Mouse (Mus musculus) megakaryocyte progenitor cell, adult 5-6 weeks (primary cell): ENCODE results near the gene Pdp2. TPM values are rescaled to one million over a fixed set of nuclear protein-coding genes. Genes with fewer than 3 reads are reported as not detected.

Experiments used
- ATAC-seq: replicated peaks from 2 replicates; pipeline ENCODE4 v1.8.0; 2016; ENCODE audit warnings: mild to moderate bottlenecking, moderate TSS enrichment, inconsistent platforms; ENCODE audit not compliant: poor library complexity
- total RNA-seq, 2 experiments: library from RNA; stranded (forward) in 1 of 2; stranded (reverse) in 1 of 2; fragments of 157-497, 149-512 nt in 1 of 2; fragments of 200-1000 nt in 1 of 2; gene quantifications; 2 replicates each; pipeline versions ENCODE4 v1.2.3 to v1.2.4; 2015 to 2017

Pdp2 gene
- total RNA-seq, 2 experiments from 2014 or later = 9.2 to 9.3 TPM

DNA sequence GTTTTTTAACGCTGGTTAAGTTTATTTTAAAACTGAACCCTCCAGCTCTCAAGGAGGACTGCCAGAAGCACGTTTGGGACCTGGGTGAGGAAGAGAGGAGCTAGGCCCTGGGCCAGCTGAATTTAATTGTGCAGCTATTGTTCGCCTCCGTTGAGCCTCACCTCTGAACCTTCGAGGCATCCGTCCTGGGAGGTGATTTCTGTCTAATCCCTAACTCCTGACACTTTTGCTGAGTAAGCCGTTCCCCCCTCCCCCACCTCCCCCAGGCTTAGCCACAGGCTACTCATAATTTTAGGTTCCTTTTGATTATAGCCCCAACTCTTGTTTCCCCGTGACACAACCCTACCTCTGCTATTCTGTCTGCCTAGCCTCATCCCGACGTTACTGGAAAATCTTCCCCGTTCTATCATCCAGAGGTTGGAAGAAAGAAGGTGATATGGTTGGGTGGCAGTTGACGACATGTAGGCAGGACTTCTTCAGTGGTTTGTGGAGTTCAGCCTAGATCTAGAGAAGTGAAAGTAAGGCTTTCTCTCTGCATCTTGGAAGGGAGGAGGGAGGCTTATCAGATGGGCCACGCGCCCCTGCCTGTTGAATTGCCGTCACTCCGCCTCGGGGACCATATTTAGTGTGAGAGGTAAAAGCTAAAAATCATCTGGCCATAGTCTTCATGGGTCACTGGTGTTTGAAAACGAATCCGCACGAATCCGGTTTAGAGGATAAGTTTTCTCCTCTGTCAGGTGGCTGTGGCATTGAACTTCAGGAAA is 4.7 kb downstream of the Pdp2 start:
- ATAC-seq = peak; percentile 78

DNA sequence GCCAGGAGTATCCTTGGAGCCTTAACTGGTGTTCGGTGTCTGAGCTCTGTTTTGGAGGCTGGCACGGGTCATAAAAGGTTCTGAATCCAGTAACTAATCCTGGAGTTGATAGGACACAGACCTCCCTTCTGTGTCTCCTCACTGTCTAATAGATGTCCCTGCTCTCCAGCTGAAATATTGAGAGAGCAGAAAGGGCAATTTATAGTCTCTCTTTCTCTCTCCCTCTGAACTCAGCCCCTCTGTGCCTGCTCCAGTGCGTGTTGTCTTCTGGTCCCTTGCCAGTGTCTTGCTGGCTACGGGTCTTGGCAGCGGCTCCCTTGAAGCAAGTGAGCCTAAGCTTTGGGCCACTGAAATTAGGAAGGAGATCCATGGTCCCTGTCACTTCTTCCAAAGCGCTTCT is 6.4 kb downstream of the Pdp2 start:
- no peak for ATAC-seq

DNA sequence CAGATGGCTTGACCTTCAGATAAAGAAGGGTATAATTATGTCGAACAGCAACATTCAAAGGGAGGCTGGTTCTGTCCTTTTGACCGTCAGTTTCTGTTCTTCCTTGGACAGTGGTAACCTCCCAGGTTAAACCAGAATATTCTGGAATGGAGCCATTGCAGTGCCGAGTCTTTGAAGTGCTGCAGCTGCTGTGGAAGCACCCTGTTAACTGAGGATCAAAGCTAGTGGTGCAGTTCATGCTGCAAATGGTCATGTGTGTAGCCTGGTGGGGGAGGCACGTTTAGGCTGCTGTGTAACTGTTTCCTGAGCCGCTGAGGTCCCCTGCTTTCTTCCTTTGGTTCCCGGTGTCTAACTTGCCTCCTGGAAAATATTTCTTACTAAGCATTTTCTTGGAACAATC is 7.2 kb downstream of the Pdp2 start:
- ATAC-seq = no peak

DNA sequence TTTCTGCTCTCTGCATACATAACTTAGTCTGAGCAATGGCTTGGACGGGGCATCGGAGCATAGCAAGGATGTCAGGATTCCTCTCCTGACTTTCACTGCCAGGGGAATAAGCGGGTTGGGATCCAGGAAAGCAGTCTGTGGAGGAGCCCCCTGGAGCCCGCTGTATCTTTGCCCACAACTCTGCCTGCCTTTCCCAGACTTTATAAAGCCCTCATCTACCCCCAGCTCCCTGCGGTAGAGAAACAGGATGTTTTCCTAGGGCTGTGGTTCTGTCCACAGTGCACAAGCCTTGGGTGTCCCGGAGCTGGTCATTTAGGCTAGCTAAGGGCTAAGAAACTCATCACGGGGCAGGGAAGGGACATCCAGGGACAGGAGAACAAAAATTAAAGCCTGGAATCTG is 10.1 kb downstream of the Pdp2 start:
- no peak for ATAC-seq

DNA sequence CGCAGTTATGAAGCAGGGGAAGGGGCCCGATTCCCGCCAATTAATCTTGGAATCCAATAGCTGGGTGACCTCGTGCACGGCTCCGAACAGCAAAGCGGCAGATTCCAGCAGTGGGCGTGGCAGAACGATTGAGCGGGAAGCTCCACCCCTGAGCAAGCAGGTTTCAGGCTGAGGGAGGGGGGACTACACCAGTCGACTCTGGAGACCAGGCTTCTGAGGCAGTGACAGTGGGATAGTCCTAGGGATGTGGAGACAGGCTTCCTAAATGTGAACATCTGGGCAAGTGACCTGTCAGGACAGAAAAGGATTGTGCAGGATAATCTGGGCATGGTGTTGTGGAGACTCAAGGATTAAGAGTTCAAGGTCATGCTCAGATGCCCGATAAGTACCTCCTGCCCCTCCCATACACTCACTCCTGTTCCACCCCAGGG is 10.7 kb downstream of the Pdp2 start:
- ATAC-seq = no peak; the same call in 1 of the 2 replicates

DNA sequence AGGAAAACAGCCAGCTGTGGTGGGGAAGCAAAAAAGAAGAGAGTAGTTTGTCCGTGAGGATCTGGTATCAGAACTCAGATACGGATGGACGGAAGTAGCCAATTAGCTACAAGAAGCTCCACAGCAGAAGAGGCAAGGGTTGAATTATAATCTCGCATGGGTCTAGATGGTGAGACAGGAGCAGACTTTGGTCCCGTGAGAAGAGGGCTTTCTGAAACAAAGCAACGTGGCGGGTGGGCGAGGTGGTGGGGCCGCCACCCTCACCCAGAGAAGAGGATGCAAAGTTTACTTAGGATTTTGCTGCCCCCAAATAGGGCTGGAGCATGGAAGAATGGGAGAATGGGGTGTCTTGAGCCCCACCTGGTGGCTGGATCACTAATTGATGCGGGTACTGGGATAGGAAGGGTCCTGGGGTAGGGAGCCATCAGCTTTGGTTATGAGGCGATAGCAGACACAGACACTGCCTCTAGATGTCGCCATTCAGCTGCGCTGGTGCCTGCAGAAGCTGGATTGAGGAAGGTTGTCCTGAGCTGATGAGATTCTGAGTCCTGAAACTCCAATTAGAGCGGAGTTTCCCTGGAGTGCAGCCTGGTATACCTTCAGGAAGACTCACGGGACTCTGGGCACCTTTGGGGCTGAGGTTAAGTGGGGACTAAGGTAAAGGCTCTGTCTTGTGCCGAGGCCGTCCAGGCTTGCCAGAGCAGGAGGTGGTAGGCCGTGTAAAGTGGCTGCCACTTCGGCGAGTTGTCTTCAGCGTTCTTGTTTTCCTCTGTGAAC is 11.4 kb downstream of the Pdp2 start:
- peak; percentile 100 for ATAC-seq

DNA sequence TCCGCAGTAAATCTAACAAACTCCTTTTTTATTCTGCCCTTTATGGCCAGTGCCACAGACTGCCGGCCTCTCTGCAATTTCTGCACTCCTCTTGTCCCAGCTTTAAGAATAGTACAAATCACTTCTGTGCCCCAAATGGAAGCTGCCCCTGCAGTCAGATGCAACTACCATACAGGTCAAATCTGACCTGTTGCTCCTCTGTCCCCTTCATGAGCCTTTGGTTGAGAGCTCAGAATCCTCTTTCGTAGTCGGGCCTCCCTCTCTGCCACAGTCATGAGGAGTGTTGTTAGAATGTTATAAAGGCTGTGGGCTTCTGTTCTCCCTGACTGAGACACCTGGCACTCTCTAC is 12.0 kb downstream of the Pdp2 start:
- ATAC-seq = no peak

DNA sequence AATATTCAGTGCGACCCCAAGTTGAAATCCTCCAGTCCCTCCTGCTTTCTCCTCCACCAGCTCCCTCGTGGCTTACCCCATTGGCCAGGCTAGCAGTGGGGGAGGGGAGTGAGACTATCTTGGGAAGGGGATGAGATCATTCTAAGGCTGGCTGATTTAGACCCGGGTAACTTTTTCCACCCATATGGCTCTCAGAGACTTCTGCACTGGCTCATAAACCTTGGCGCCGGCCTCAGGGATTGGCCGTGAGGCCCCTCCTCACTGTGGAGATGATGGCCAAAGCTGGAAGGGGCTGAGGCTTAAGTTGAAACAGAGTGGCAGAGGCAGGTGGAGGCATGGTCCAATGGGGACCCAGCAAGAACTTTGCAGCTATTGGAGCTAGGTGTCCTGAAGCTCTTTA is 15.1 kb downstream of the Pdp2 start:
- no peak for ATAC-seq

DNA sequence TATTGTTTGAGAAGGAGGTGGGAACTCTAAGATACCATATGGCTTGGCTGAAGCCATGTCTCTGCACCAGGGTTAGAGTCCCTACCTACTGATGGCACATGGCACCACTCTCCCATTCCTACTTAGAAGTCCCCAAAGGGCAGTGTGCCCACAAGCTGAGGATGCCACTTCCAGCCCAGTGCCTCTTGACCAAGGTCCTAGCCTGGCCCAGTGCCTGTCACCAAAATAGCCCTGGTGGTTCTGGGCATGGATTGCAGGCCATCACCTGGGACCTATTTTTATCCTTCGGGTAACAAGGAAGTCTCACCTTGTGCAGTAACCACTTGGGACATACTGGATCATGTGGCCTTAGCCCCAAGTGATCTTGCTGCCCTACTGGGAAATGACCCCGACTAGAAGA is 16.7 kb downstream of the Pdp2 start:
- no peak for ATAC-seq

DNA sequence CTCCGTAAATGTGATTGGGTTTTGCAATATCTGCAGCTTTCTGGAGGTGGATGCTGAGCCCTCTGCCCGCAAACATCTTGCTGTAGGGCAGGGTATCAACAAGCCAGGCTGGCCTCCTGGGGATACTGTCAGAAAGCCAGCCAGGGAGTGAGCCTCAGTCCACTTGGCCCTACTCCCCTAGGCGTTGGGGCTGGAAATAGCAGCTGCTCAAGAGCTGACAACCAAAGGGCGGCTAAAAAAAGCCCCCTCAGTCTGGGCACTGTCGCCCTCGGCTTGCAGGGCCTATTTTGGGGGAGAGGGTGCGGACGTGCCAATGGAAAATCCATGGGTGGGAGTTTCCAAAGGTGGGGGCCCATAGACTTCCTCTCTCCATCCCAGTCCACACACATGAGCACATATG is 18.0 kb downstream of the Pdp2 start:
- no peak for ATAC-seq

DNA sequence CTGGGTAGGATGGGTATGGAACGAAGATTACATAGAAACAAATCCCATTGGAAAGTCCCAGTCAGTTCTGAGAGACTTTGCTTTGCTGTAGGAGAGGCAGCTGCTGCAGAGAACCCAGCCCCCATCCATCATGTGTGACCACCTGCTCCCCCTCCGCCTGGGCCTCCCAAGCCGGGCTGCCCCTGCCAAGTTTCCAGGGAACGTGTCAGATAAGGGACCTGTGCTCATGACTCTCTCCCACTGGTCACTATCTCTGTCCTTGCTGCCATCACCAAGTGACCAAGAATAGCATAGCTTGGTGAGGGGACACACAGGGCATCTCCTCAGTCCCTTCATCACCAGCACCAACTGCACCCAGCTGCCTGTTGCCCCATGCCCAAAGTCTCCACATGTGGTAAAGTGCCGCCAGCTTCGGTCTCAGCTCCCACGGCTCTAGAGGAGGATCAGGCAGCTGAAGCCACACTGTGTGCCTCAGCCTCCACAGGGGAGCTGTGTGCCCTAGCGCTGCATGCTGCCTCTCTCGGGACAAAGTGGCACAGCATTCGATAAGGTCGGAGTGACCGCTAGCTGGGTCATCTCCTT is 19.0 kb downstream of the Pdp2 start:
- ATAC-seq = no peak

DNA sequence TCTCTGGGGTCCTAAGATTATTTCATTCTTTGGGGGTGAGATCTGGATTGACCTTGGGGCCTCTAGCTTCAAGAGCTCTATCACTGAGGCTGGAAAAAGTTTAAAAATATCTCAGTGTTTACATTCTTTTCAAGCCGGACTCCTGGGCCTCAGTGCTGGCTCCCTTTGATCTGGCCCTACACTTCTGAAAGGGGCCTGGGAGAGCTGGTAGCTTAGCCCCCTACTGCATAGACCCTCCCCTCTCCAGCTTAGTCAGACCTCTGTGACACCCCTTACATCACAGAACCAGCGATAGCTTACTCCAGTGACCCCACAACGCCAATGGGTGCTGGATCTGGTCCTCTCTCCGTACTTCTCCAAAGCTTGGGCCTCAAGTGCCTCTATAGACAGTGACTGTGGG is 20.4 kb downstream of the Pdp2 start:
- no peak for ATAC-seq

DNA sequence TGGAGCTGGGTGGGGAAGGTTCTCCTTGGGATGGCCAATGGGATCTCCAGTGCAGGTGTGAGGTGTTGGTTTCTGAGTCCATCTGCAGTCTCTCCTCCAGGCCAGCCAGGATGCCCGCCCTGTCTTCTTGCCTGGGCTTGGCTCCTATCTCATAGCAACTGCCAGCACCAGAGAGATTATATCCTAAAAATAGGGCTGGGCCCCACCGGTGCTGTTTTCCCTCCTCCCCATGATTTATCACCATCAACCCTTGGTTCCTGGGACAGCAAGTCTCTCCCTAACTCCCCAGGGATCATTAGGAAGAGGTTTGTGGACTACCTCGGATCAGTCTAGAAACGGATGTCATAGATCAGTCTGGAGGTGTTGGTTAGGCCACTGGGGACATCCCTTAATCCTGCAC is 21.9 kb downstream of the Pdp2 start:
- ATAC-seq = no peak

DNA sequence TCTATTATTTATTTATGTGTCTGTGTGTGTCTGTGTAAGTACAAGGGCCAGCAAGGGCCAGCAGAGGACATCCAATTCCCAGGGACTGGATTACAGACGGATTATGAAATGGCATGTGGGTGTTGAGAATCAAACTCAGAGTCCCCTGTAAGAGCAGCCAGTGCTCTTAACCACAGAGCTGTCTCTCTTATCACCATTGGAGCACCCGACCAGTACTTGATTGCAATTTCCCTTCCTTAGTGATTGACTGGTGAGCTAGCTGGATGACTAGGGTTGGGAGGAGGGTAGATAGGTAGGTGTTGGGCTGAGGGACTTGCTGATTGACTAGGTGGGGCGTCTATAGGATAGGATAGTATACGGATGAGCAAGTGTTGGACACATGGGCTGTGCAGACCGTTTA is 29.5 kb downstream of the Pdp2 start:
- peak; percentile 35; the same call in 1 of the 2 replicates for ATAC-seq

DNA sequence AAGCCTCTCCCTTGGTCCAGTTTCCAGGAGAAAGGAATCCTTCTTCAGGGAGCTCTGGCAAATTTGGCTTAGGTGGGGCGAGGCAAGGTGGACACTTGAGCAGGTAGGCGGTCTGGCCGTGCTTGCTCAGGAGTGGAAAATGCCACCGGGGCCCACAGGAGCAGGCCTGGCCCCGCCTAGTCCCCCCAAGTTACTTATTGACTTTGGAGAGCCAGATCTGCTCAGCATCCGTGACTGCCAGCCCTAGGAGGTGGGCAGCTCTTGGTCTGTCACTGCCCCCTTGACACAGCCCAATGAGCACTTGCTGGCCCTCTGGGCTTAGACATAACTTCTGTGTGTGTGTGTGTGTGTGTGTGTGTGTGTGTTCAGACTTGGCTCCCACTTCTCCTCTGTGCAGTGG is 32.9 kb downstream of the Pdp2 start, which contains the start of gene Cdh16:
Gene Cdh16 (minus strand): TSS at position 236 of the 400 bp plus-strand sequence.
- no peak for ATAC-seq

DNA sequence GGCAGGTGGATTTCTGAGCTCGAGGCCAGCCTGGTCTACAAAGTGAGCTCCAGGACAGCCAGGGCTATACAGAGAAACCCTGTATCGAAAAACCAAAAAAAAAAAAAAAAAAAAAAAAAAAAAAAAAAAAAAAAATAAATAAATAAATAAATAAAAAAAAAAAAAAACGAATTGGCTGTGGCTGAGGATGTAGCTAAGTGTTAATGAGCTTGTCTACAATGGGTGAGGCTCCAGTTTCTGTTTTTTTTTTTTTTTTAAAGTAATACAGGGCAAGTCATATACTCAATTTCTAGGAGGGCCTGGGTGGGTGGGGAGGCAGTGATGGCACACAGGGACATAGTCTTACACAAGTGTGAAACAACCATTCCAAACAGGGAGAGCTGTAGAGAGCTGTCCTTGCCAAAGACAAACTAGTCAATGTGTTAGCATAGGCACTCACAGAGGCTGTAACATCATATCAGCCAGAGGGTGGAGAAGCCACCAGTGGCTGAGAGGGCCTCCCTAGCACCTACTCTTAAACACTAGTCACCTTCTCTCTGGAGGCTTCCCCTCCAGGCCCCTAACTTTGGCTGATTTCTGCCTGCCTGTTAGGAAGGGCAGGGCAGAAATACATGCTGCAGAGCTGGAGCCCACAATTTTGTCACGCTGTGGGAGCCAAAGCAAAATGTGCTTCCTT is 36.0 kb downstream of the Pdp2 start:
- ATAC-seq = no peak

DNA sequence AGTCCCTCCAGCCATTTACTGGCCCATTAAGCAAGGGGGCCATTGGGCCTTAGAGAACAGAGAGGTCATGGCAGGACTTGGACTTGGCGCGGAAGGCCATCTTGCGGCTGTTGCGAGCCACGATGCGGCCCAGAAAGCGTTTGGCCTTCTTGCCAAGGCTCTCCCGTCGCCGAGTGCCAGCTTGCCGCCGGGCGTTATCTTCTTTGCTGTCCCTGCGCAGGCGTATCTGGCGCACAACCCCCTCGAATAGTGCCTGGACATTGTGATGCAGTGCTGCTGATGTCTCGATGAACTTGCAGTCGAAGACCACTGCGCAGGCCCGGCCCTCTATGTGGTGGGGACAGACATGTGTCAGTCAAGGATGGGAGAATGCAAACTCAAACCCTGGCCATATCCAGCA is 37.2 kb downstream of the Pdp2 start:
- ATAC-seq = no peak

DNA sequence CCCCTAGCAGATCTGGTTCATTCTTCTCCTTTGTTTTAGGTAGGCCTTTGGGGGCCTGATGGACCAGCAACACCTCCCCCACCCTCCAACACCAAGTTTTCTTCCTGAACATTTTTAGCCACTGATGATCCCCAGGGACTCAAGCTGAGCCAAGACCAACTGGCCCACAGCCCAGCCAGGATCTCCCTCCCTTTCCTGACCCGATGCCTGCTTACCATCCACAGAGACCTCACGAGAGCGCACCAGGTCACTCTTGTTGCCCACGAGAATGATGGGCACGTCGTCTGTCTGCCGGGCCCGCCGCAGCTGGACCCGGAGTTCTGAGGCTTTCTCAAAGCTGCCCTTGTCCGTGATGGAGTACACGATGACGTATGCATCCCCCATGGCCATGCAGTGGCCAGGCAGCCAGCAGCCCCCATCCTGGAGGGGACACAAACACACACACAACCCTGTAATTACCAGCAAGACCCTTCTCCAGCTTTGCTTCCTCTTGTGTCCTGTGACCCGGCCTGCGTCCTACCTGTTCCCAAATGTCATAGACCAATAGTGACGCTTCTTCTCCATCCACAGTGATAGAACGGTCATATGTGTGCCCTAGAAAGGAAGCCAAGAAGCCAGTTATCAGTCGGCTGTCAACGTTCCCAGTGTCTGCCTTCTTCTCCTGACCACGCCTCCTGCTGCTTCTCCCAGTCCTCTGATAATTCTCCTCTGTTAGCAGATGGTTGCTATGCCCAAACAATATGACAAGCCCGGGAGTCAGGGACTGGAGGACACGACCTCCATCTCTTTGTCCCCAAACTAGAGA is 38.3 kb downstream of the Pdp2 start:
- ATAC-seq = peak; percentile 58

DNA sequence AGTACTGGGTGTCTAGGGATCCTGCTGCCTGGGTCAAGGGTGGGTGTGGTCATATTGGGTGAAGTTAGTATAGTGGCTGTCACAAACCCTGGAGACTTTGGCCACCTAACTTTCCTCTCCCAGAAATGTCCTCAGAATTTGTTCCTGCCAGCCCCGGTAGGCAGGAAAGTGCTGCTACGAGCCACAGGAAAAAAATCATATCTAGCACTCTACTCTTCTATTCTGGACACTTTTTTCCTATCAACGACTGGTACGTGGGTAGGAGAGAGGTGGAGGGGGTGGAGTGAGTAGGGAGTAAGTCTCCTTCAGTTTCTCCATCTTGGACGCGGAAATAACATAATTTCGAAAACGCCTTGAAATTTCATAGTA is 38.8 kb downstream of the Pdp2 start:
- ATAC-seq = no peak; the same call in 1 of the 2 replicates

DNA sequence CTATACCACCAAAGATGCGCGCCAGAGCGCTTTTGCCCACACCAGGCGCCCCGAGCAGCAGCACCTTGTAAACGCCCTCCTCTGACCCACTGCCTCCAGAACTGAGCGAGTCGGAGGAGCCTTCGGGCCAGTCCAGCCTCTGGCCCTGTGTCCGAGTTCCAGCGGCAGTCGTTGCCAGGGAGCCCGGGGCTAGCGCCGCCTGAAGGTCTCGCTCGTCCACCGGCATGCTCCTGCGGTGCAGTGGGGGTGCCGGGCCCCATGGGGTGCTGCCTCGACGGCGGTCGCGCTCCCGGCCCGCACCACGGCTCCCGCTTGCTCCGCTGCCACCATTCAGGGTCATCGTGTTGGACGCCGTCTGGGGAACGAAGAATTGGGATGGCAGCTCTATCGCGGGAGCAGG is 39.3 kb downstream of the Pdp2 start:
- ATAC-seq = peak; percentile 26; the same call in 1 of the 2 replicates
